Mouse (Mus musculus) ovary, postnatal 10 days (tissue): Measurements from ENCODE around the gene Ano10.
"Not testable (repeated sequence)": the region's sequence is repeated elsewhere in the genome, so short reads cannot be mapped to it uniquely, and the experiment has no call there.

Experiments
- DNase-seq: peaks from one replicate; pipeline ENCODE4 v3.0.0; 2022; ENCODE audit warnings: low spot score

Gene Ano10

DNA sequence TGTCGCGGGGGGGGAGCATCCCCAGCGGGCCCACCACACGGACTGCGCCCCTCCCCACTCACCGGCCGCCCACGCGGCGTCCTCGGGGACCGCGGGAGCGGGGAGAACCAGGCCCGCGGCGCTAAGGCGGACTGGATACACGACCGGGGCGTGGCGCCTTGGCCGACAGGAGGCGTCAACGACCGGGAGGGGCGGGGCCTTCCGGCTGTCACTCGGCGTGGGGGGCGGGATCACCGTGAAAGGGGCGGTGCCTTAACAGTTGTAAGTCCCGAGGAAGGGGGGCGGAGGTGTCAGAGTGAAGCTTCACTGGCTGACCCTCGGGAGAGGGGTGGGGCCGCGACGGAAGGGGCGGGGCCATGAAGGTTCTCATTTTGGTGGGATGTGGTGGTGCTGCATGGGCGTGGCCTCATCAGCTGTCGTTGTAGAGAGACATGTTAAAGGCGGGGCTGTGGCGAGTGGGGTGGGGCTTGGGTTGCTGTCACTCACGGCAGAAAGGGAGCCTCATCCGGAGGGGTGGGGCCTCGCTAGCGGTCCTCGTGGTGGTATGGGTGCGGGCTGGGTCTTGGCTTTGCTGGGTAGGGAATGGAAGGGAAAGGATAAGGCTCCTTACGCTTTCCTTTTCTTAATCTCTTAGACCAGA, at the start of gene Ano10:
Gene Ano10, minus strand, starts transcription at position 182 of the 640 bp plus-strand sequence.
- DNase-seq = peak; percentile 73

DNA sequence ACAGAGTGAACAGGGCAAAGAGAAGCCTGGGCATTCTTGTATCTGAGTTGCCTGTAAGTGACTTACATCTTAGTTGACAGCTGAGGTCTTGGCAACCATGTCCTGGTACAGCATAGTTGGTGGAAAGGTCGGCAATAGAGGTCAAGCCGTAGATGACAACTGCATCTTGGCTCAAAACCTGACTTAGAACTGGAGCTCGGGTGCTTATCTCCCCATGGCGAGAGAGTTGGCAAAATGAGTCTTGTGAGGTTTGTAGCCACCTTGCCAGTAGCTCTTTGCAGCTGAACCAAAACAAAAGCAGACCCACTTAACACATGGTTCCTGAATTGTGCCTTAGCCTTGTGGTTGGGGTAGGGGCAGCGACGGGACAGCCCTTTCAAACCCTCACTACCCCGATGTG, 49.2 kb upstream of the Ano10 start:
- no peak for DNase-seq

DNA sequence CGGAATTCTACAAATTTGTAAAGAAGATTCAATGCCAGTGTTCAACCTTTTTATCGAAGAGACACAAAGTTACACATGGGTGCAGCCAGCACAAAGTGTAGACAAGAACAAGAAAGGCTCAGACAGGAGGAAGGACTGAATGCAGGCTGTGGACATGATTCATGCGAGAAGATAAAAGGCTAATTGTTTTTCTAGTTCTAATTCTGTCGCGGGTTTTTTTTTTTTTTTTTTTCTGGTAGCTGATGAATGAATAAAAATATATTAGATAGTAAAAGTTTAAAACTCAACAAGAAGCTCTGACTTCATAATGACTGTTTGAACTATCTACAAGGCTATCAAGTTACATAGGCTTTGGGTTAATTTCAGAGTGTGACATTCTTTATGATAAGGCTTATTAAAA, 45.7 kb upstream of the Ano10 start:
- no peak for DNase-seq

DNA sequence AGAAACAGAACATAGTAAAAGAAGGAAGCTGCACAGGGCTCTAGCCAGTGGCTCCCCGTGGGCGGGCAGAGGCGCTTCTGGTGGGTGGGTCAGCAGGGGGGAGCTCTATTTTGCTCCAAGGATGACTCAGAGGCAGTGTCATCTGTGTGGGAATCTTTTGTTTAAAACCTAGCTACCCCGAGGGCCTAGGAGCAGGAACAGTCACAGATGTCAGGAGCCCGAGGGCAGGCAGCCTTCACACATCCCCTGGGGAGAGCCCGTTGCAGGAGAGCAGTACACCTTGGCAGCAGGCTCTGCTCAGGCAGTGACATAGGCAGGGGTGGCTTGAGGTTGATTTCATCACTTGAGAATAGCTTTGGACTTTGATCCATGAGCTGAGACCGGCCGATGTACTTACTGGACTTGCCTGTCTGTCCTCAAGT, 43.3 kb upstream of the Ano10 start:
- no peak for DNase-seq

DNA sequence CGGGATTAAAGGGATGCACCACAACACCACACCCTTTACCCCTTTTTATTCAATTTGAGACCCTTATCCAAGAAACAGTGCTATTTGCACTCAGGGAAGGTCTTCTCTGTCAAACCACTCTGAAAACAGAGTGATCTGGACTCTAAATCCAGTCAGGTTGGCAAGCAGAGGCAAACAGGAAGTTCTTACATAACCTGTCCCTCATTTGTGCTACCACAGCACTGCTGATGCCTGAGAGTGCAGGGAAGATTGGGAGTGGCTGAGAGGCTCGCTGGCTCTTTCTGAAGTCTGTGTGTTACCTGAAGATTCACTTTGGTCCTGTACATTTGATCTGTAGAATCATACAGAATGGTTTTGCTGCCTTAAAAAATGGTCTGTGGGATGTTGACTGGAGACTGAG, 42.5 kb upstream of the Ano10 start:
- DNase-seq = no peak

DNA sequence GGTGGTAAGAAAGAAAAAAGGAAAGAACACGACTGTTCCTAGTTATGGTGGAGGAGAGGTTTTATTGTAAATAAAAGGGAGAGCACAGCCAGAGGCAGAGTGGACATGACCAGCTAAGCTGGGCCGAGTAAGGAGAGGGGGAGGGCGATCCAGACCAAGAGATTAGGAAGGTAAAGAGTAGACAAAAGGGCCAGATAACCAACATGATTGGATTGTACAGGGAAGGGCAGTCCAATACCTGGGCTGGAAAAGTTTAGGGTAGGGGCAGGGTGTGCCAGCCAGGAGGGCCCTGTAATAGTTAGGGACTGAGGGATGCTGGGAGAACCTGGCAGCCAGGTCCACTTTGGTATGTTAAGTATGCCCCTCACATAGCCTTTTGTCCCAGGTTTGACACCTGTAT, 34.0 kb upstream of the Ano10 start:
- no peak for DNase-seq

DNA sequence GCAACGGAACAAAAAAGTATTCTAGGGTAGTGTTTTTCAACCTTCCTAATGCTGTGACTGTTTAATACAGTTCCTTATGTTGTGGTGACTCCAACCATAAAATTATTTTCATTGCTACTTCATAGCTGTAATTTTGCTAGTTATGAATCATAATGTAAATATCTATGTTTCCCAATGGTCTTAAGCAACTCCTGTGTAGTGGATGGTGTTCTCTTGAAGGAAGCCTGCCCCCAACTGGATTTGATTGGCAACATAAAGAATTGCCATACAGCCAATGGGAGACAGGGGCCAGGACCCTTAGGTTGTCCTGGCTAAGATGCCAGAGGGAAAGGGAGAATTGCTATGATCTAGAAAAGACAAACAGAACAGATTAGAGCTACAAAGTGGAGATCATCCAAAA, 31.8 kb upstream of the Ano10 start:
- DNase-seq = no peak

DNA sequence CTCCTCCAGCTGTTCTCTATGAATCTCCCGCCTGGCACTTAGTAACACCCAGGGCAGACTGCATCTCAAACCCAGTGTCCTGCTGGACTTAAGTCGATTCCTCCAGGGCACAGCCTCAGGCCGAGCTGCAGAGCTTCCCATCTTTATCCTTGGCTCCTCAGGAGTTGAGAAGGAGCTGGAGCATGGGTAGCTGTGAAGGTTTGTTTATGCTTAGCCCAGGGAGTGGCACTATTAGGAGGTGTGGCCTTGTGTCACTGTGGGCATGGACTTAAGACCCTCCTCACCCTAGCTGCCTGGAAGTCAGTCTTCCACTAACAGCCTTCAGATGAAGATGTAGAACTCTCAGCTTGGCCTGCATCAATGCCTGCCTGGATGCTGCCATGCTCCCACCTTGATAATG, 28.1 kb upstream of the Ano10 start:
- no peak for DNase-seq

DNA sequence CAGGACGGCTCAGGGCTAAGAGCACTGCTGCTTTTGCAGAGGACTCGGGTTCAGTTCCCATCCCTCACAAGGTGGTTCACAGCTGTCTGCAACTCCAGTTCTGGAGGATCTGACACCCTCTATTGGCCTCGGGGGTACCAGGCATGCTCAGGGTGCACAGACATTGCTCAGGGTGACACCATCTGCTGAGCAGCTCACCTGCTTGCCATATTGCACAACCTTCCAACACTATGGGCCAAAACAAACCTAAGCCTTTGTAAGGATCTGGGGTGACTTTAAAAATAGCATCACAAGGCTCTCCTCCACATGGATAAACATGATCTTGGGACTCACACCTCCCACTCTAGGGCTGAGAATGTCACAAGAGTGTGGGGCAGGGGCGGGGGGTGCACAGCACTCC, 26.4 kb upstream of the Ano10 start:
- no peak for DNase-seq

DNA sequence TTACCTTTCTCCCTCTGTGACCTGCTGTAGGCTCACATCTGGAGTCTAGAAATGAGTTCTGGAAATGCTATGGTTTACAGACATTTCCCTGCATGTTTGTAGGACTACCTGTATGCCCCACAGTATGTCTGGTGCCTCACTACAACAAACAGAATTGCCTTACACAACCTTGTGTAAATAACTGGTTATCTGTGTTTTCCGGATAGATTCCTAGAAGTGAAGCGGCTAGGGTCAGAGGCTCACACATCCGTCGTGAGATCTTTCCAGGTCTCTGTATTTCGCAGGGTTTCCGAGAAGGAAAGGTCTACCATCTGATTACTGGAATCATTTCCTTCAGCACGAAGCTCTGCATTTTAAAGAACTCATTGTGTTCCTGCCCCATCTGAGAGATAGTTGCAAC, 22.3 kb upstream of the Ano10 start:
- DNase-seq = no peak

DNA sequence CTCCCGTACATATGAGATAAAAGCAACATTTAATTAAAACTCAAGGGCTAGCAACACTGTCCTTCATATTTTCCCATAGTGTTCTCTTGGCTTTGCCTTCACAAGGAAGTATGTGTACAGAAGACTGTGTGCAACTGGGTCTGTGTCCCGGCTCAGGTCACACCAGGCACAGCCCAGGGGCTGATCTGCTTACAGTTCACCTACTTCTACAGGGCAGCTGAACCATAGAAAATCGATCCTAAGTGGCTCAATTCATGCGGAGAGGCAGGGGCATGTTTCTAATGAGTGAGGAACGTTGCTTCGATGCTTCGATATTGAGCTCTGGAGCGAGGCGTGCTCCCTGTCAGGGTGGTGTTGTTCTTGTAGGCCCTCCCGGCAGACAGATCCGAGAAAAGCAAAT, 21.3 kb upstream of the Ano10 start:
- no peak for DNase-seq

DNA sequence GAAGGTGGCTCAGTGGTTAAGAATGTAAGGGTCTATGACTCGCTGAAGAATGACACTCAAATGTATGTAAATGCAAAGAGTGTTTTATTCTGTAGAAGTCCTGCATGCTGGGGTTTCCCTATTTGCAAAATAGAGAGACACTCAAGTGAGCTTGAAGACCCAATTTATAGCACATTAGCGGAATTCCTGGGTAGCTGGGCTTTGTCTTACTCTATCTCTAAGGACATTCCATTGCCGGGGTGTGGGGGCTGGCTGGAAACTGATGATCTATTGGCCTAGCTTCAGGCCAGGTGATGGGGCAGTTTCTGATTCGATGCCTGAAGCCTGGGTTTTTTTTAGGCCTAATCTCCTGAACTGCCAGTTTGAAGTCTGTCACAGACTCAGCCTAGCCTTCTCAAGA, 20.7 kb upstream of the Ano10 start:
- no peak for DNase-seq

DNA sequence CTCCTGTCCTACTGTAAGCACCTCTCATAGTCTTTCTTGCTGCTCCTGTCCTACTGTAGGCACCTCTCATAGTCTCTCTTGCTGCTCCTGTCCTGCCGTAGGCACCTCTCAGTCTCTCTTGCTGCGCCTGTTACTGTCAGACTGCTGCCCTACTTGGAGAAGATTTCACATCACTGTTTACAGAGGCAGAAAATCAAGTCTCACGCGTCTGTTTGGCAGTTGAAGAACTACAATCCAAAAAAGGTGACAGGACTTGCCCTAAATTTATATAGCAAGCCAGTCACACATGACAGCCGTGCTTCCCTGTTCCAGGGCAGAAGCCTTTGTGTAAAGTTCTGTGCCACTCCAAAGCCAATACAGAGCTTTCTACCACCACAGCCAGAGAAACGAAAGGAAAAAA, 20.2 kb upstream of the Ano10 start:
- no peak for DNase-seq

DNA sequence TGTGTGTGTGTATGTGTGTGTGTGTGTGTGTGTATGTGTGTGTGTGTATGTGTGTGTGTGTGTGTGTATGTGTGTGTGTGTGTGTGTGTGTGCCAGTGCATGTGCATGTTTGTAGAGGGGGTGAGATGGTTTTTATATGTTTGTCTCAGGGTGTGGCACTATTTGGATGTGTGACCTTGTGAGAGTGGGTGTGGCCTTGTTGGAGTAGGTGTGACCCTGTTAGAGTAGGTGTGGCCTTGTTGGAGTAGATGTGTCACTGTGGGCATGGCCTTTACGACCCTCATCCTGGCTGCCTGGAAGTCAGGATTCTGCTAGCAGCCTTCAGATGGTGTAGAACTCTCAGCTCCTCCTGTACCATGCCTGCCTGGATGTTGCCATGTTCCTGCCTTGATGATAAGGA, 18.9 kb upstream of the Ano10 start:
- DNase-seq = not testable (repeated sequence)

DNA sequence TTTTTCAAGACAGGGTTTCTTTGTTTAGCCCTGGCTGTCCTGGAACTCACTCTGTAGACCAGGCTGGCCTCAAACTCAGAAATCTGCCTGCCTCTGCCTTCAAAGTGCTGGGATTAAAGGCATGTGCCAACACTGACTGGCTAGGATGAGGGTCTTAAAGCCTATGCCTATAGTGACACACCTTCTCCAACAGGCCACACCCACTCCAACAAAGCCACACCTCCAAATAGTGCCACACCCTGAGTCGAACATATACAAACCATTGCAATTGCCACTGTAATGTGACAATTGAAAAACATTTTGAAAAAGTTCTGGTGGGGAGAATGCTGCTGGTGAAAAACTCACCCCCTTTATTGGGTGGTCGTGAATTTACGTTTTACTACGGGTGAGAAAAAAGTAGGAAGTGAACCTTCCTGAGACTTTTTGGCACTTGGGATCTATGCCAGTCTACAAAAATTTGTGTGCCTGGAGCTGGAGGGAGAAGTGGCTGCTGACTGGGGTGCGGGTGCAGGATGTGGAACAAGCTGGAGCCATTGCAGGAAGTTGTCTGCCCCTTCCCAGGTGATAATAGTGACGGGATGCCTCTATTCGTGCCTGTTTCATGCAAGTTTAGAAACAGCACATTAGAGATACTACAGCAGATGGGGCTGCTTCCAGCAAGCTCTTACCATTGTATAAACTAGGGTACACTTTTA, 18.2 kb upstream of the Ano10 start:
- no peak for DNase-seq

DNA sequence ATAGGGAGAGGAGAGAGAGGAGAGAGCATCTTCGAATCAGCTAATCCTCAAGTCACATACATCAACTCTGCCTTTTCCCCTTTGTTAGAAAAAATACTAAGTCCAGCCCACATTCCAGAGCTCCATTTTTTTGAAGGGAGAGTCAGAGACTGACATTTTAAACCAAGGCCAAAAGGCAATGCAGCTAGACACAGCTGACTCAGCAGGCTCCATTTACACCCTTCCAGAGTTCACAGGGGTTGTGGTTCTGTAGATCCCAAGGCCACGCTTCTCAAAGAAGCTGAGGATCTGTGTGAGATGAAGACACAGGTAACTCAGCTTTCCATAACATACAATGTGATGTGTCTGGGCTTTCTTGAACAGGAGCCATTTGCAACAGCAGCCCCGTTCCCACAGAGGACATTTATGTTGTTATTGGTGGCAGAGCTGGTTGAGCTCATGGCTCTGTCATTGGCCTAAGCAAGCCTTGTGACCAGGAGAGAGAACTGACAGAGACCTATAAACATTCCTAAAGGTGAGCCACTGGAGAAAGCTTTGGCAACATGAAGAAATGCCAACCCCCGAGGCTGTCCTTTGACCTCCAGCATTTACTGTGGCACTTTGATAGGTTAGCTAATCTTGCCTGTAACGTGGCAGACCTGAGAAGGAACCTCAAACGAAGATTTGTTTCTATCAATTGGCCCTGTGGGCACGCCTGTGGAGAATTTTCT, 17.0 kb upstream of the Ano10 start:
- DNase-seq = no peak

DNA sequence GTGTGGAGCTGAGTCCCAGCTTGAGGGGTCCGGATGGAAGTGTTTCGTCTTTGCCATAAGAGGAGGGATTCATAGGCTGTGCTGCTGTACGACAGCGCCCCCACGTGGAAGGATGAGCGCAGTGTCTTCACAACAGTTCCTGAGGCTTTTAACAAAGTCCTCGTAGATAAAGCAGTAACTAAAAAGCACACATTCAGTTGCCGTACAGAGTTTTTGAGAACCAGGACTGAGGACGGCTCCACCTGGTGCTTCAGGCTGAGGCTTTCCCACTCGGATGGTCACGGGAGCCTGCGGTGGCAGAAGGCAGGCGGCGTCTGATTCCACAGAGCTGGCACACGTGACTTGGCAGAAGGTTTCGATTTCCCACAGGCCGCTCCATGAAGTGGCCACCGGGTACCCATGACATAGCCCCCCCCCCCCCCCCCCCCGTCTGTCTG, 16.4 kb upstream of the Ano10 start:
- peak; percentile 71 for DNase-seq

DNA sequence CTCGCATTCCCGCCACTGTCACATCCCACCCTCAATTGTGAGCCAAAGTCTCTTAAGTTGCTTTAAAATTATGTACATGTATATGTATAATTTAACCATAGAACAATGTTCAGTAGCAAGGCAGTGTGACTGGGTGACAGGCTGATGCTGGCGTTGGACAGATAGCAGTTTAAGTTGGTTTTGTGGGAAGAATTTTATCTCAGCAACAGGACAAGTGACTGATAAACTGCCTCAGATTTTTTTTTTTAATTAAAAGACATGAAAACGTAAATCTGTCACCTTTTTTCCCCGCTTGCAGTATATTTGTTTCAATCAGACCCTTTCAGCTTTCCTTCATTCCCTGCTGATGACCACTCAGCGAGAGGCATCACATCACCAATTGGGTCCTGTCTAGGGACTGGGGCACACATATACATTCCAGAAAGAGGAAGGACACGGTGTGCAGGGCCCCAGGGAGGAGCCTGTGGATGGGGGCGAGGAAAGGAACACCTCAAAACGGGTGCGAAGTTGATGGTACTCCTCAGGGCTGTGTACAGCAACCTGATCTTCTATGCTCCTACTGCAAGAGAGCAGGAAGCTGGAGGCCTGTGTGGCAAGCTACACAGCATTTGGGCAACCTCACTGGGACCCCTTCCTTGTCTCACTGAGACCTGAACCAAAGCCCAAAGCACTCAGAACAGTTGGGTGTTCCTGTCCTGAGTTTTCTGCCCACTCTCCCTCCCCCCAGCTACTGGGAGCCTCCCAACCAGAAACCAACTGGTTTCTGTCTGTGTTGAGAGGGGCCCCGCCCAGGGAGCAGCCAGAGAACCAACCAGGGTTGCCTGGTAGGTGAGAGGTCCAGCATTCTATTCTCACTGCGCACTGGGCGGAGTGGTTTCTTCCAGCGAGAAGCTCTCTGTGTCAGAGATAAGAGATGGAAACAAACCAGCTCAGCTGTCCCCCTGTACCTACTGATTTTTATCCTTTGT, 15.1 kb upstream of the Ano10 start:
- DNase-seq = no peak

DNA sequence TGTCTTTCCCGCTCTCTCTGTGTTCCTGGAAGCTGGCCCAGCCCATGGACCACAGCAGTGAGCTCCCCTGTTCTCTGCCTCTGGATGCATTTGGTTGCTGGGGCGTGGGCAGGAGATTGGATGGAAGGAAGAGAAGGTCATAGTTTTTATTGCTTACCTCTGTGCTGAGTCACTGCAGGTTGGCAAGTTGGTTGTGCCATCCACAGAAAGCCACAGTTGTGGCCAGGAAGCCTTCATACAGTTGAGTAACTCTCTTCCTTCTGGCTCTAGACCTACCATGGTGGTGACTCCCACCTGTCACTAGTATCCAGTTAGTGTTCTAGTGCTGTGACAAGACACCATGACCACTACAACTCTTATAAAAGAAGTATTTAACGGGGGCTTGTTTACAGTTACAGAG, 11.1 kb upstream of the Ano10 start:
- no peak for DNase-seq

DNA sequence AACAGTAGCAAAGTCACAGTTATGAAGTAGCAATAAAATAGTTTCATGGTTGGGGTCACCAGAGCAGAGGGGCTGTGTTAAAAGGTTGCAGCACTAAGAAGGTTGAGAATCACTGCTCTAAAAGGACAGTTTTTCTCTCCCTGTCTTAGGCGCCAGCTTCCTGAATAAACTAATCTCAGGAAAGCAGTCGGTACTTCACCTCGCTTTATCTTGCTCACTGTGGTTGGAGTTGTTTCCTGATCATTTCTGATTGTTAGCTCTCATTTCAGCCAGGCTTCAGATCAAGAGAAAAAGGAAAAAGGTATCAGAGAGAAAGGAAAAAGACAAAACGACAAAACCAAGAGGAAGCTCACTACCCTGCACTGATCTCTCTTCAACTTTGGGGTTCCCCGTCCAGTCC, 1.9 kb upstream of the Ano10 start:
- DNase-seq = no peak

DNA sequence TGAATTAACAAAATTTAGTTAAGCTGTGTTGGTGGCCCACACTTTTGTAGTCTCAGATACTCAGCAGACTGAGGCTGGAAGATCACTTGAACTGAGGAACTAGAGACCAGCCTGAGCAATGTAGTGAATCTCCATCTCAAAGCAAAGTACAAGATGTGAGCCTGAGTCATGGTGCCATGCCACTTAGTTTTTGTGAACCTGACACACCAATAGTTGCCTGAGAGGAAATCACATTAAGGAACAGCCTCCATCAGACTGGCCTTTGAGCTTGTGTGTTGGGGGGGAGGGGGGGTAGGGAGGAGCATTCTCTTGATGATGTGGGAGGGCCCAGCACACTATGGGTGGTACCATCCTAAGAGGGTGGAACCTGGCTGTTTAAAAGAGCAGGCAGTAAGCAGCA, 1.2 kb upstream of the Ano10 start:
- DNase-seq = no peak

DNA sequence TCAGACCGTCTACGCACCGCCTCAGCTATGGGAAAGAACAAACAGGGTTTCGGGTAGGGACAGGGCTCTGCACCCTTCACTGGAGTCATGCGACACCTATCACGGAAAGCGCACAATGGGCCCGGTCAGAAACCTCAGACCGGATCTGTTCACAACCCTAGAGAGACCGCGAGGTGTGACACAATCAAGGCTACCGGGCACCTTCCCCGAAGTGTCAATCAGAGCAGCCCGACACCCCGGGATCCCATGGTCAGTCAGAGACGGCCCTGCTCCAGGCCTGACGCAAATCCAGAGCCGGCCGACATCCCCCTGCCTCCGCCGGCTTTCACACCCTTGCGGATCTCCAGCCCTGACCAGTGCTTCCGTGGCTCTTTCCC, 370 bp downstream of the Ano10 start:
- DNase-seq = no peak
